Mouse (Mus musculus) ovary, postnatal 10 days (tissue): ENCODE measurements around the gene Gm20388.
"Not testable (repeated sequence)": the region's sequence is repeated elsewhere in the genome, so short reads cannot be mapped to it uniquely, and the experiment has no call there.

ENCODE experiments used
- DNase-seq: peaks from one replicate; pipeline ENCODE4 v3.0.0; 2022; ENCODE audit warnings: low spot score

Gm20388 gene

GRCm38 (mm10) chr8:120641245-120641644, 730.6 kb downstream of the Gm20388 start:
- DNase-seq = no peak

- DNase-seq = no peak
Measured at GRCm38 (mm10) chr8:120642031-120642662, 731.5 kb downstream of the Gm20388 start.

- peak; percentile 42 for DNase-seq
Measured at GRCm38 (mm10) chr8:120644663-120645062, 734.0 kb downstream of the Gm20388 start.

- DNase-seq = no peak
Measured at GRCm38 (mm10) chr8:120647532-120647931, 736.9 kb downstream of the Gm20388 start, which contains the start of gene 1190005I06Rik. Gene 1190005I06Rik, minus strand, starts transcription at chr8:120647632.

GRCm38 (mm10) chr8:120656322-120657052, 745.8 kb downstream of the Gm20388 start:
- no peak for DNase-seq

- DNase-seq = no peak
Measured at GRCm38 (mm10) chr8:120657415-120657814, 746.8 kb downstream of the Gm20388 start.

- no peak for DNase-seq
Measured at GRCm38 (mm10) chr8:120664566-120664965, 753.9 kb downstream of the Gm20388 start.

GRCm38 (mm10) chr8:120665726-120666455, 755.2 kb downstream of the Gm20388 start:
- DNase-seq = no peak

- no peak for DNase-seq
Measured at GRCm38 (mm10) chr8:120666807-120667470, 756.3 kb downstream of the Gm20388 start.

- peak; percentile 70 for DNase-seq
Measured at GRCm38 (mm10) chr8:120667561-120668373, 757.1 kb downstream of the Gm20388 start, which contains the start of the genes Gm27021 and Cox4i1. Gene Gm27021, minus strand, starts transcription at chr8:120668079. Gene Cox4i1, plus strand, starts transcription at chr8:120668222.

- DNase-seq = no peak
Measured at GRCm38 (mm10) chr8:120668374-120668905, 757.8 kb downstream of the Gm20388 start, which contains the start of gene Emc8. Gene Emc8, minus strand, starts transcription at chr8:120668573.

GRCm38 (mm10) chr8:120671775-120672174, 761.1 kb downstream of the Gm20388 start:
- no peak for DNase-seq

- DNase-seq = no peak
Measured at GRCm38 (mm10) chr8:120672626-120673229, 762.1 kb downstream of the Gm20388 start.

- DNase-seq = no peak
Measured at GRCm38 (mm10) chr8:120673298-120673697, 762.7 kb downstream of the Gm20388 start.

- DNase-seq = no peak
Measured at GRCm38 (mm10) chr8:120675718-120676117, 765.1 kb downstream of the Gm20388 start.

- DNase-seq = peak; percentile 74
Measured at GRCm38 (mm10) chr8:120678447-120678846, 767.8 kb downstream of the Gm20388 start.

GRCm38 (mm10) chr8:120679629-120680387, 769.2 kb downstream of the Gm20388 start:
- DNase-seq = no peak

- DNase-seq = not testable (repeated sequence)
Measured at GRCm38 (mm10) chr8:120680405-120680804, 769.8 kb downstream of the Gm20388 start.

GRCm38 (mm10) chr8:120681113-120681512, 770.5 kb downstream of the Gm20388 start:
- no peak for DNase-seq

GRCm38 (mm10) chr8:120683602-120684001, 773.0 kb downstream of the Gm20388 start:
- DNase-seq = no peak
